Mouse (Mus musculus) kidney, postnatal 14 days (tissue): ENCODE results near the gene Gm20662.
A peak's percentile ranks its signal among the peaks of the same experiment; 100 is the strongest.

ENCODE experiments used
- DNase-seq: peaks from one replicate; pipeline ENCODE4 v3.0.0; 2022; ENCODE audit warnings: mixed read lengths

The Gm20662 gene

DNA sequence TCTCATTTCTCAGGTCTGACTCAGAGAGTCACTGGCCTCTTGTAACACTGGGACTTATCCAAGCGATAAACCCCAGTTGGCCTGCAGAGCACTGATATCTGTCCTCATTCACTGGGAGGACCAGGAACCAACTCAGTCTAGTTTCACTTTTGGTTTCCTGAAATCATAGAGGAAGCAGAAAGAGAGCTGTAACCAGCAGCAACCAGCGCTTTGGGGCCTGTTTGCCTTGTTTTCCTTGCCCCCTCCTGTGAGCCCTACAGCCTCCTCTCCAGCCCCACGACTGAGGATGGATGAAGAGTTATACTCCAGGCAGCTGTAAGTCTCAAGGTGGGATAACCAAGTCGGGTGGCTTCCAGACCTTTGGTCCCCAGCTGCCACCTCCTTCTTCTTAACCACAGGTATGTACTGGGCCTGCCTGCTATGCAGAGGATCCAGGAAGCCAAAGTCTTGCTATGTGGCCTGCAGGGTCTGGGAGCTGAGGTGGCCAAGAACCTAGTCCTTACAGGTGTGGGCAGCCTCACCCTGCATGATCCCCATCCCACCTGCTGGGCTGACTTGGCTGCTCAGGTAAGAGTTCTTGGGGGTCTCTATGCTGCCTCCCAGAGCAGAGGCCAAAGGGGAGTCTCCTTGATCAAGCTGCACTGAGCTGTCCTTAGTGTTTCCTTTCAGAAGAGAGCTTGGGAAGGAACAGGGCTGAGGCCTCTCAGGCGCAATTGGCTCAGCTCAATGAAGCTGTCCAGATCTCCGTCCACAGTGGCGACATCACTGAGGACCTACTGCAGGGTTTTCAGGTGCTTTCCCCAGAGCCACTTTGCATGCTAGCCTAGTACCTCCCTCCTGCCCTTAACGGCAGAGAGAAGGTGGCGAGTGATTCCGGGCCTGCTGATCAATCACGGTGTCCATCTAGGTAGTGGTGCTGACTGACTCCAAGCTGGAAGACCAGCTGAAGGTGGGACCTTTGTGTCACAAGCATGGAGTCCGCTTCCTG lies 20.5 kb upstream of the Gm20662 start, which contains the start of gene Uba7:
Gene Uba7 (plus strand): TSS at position 107 of the 988 bp plus-strand sequence.
- peak; percentile 44 for DNase-seq

DNA sequence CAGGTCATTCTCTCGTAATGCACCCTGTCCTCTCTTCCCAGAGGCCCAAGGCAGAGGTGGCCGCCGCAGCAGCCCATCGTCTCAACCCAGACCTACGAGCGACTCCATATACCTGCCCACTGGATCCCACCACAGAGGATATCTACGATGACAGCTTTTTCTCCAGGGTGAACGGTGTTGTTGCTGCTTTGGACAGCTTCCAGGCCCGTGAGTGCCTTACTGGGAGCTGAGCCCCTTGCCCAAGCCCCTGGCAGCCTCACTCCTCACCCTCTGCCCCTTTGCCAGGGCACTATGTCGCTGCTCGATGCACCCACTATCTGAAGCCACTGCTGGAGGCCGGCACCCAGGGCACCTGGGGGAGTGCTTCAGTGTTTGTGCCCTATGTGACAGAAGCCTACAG lies 17.3 kb upstream of the Gm20662 start:
- no peak for DNase-seq

DNA sequence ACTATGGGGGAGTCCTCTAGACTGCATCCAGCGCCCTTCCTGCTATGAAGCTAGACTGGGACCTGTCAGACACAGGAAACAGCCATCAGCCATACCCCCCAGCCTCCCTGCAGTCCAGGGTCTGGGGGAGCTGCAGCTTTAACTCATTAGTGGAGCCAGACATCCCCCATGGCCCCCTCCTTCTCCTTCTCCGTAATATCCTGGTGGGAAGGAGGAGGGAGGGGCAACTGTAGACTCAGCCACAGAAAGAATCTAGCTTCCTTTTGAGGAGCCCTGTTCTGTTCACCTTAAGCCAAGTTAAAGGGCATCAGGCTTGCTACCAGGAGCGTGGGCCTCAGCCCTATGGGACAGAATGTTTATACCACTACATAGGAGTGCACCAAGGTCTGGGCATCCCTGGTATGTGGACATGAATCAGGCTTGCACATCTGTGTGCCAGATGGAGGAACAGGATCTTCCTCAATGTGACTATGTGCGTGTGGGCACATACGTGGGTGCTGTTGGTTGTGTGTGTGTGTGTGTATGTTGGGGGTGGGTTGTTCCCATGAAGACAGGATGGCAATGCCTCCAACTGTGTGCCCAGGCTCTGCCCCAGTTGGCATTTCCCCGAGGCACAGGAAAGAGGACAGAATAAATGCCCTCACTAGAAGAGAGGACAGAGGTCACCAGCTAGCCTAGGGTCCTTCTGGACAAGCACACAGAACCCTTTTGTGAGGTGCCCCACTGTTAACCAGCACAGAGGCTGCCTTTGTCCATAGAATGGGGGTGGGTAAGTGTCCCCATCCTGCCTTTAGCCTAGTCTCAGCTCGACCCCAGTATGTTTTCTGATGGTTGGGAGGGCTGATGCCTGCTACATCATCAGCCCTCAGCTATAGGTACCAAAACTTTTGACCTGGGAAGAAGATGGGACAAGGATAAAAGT lies 14.2 kb upstream of the Gm20662 start:
- peak; percentile 73 for DNase-seq

DNA sequence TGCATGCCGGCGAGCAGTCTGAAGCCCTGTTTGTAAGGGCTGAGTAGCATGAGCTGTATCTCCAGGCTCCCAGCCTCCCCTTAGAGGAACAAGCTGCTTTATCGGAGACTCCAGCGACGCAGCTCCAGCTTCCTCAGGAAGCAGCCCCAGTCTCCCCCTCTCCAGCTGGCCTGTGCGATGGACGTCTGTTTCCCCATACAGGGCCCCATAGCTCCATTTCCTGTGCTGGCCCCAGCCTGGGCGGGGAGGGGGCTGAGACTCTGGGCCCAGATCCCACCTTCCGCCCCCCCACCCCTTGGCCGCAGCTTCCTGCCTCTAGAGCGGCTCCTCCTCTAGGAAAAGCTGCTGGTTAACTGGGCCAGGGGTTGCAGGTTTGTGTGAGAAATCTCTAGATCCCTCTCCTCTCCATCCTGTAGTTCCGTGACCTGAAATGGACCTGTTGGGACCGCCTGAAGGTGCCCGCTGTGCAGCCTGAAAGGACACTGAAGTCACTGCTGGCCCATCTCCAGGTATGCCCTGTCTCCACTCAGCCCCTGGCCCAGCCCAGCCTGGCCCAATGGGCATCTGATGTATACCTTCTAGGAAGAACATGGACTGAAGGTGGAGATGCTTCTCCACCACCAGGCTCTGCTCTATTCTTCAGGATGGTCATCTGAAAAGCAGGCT lies 13.3 kb upstream of the Gm20662 start, which contains the start of gene Gm20661:
Gene Gm20661 (plus strand): TSS at position 378 of the 666 bp plus-strand sequence.
- peak; percentile 90 for DNase-seq

DNA sequence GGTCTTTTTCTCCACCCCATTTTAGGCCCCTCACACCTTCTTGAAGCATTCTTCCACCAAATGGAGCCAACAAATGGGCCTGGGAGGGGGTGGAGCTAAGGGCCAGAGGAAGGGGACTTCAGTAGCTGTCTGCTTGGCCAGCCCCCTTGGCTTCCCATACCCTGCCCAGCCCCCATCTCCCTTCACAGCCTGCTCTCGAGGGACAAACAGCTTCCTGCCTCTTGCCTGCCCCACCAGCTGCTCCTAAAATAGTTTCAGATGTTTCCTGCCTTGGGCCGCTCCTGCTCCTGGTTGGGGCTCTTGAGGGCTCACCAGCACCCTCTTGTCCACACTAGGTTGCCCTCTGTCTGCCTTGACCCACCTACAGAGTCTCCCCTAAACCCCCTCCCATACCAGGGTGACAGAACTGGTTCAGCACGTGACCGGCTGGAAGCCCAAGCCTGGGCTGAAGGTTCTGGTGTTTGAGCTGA lies 12.7 kb upstream of the Gm20662 start:
- DNase-seq, result peak; percentile 93

DNA sequence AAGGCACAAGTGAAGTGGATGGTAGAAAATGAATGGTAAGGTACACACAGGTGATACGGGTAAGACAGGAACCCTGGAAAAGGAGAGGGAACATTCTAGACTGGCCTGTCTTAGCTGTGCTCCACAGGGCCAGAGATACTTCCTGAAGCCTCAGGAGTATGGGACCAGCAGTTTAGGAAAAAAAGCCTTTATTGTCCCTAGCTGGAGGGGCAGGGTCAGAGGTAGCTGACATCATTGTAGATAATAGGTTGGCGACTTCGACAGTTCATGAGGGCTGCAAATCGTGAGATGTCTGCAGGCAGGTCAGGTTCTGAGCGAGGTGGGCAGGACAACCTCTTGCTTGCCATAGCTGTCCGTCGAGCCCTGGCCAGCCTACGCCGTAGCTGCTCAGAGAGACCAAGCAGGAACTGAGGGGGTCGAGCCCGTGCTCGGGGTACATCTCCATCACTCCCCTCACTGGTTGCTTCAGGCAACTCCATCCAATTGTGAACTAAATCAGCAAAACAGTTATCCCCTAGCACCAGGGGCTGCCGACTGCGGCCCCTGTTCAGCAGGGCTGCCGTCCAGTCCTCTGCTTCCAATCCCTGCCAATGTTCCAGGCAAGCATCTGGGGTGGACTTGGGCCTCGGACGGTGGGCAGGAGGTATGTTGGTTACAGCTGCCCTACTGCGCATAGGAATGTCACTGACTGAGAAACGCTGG lies 11.9 kb upstream of the Gm20662 start:
- DNase-seq, result peak; percentile 33

DNA sequence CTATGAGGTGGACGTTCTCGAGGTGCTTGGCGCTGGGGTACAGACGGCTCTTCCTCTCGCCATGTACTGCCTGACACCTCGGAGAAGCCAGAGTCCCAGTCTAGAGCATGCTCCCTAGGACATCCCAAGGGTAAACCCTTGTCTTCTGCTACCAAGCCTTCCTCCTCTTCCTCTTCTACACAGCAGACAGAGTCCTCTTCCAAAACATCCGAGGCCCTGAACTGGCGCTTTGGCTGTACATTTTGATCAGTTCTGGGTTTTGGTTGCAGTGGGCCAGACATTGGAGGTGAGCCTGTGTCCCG lies 11.4 kb upstream of the Gm20662 start:
- peak; percentile 17 for DNase-seq

DNA sequence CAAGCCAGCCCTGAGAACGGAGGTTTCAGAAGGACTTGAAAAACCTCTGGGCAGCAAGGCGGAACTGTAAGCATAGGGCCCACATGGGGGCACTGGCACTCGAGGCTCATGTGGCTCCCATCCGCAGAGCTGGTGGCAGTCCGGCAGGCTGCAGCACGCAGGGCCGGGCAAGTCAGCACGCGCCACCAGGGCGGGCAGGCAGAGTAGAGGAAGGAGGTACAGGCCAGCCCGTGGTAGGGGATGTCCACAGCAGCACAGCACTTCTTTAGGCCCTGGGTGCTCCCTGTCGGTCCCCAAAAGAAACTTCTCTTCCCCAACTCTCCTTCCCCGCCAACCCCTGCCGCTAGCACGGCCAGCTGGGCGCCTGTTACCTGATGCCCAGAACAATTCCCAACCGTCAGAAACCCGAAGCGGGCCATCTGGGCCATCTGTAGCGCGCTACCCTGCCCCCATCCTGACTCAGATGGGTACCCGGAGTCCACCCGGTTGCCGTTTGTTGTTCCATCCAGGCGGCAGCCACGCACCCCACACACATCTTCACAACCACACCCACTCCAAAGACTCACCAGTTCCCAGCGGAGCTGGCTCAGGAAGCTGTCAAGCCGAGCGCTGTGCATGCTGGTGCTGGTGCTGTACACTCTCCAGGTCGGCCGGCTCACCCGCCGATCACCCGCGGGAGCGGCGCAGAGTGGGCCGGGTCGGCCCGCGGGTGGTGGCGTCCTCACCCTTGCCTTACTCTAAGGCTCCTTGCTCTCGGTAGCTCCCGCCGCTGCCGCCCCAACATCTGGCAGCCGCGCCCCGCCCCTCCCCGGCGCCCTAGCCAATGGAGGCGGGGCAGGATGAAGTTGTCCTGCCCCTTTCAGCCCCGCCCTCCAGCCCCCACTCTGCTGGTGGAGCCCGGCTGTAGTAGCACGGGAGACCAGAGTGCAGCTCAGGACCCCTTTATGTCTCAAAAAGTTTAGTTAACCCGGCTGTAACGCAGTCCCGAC lies 10.7 kb upstream of the Gm20662 start, which contains the start of gene Inka1:
Gene Inka1 (minus strand): TSS at position 749 of the 989 bp plus-strand sequence.
- DNase-seq, result peak; percentile 94

DNA sequence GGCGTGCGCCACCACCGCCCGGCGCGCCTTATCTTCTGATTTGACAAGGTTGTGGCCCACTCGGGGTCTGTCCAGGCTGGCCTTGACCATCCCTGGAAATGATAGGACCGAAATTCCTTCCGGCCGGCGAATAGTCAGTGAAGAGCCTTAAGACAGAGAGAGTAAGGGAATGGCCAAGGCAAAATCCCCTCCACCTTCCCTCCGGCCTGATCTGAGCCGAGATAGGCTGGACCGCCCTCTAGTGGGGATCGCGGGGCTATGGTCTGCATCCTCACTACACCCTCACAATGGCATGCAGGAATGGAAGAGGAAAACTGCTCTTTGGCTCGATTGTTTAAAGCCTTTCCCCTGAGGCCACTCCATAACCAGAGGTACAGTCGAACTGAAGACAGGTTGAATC lies 9.8 kb upstream of the Gm20662 start:
- DNase-seq, result peak; percentile 87

DNA sequence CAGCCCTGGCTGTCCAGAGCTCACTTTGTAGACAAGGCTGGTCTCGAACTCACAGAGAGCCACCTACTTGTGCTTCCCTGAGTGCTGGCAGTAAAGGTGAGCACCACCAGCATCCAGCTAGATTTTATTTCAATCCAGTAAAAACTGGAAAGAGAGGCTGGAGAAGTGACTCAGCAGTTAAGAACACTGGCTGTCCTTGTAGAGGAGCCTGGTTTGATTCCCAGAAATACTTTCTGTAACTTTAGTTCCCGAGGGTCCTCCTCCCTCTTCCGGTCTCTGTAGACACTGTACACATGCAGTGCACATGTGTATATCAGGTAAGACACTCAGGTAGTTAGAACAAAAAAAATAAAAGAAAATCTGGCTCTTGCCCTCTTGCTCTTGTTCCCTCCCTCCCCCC lies 8.2 kb upstream of the Gm20662 start:
- no peak for DNase-seq

DNA sequence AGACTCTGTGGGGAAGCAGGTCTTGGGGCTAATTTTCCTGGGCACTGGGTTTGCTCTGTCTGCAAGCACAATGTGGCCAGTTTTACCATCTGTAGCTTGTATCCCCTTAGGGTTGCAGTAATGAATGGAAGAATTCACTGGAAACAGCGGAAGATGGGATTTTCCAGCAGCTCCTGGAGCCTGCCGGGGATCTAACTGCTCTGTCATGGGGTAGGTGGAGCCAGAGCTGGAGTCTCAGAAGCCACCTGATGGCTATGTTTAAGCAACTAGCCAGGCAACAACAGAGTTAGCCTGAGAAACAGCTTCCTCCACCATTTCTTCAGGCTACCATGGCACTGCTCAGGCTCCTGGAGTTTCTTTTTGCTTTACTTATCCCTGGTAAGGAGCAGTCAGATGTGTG lies 4.0 kb upstream of the Gm20662 start, which contains the start of gene Cdhr4:
Gene Cdhr4 (plus strand): TSS at position 301 of the 400 bp plus-strand sequence.
- no peak for DNase-seq

DNA sequence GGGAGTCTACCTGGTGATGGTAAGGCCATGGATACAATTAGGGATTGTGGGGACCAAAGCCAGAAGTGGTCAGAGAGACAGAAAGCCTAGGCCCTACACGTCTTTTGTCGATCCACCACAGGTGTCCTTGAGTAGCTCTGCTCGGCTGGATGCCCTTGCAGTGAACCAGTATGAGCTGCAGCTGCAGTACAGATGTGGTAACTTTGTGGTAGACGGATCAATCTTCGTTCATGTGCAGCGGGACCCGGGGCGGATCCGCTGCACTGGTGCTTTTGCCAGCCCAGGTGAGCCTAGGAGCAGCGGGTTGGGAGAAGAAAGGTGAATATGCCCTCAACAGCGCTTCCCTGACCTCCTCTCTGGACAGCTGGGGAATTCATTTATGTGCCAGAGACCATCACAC lies 3.1 kb upstream of the Gm20662 start:
- DNase-seq, result no peak

DNA sequence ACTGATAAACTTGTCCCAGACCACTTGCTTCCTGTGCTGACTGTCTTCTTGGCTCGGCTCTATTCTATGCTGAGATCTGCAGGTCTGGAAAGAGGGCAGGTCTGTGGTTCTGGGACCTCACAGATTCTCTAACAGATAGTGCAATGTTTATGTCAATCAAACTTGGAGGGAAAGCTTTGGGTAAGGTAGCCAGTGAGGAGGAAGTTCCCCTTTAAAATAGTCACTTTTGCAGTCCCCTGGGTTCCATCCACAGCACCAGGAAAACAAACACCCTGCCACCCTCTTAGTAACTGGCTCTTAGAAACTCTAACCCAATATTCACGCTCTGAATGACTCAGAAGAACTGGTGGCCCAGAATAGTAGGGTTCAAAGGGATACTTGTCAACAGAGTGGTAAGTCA lies 1.7 kb upstream of the Gm20662 start:
- no peak for DNase-seq

DNA sequence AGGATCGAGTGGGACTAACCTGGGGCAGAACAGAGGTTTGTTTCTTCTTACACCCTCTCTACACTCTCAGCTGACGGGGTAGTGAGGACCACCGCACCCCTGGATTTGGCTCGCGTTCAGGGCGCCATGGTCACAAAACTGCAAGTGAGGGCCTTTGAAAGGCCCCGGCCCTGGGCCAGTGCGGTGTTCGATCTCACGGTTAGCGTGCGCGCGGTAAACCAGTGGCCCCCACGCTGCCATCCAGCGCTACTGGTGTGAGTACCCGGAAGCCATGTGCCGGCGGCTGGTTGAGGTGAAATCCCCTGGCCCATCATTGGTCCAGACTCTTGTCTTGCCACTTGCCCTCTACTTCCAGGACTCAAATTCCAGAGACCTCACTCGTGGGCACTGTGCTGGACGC lies 636 bp upstream of the Gm20662 start:
- DNase-seq, result no peak

DNA sequence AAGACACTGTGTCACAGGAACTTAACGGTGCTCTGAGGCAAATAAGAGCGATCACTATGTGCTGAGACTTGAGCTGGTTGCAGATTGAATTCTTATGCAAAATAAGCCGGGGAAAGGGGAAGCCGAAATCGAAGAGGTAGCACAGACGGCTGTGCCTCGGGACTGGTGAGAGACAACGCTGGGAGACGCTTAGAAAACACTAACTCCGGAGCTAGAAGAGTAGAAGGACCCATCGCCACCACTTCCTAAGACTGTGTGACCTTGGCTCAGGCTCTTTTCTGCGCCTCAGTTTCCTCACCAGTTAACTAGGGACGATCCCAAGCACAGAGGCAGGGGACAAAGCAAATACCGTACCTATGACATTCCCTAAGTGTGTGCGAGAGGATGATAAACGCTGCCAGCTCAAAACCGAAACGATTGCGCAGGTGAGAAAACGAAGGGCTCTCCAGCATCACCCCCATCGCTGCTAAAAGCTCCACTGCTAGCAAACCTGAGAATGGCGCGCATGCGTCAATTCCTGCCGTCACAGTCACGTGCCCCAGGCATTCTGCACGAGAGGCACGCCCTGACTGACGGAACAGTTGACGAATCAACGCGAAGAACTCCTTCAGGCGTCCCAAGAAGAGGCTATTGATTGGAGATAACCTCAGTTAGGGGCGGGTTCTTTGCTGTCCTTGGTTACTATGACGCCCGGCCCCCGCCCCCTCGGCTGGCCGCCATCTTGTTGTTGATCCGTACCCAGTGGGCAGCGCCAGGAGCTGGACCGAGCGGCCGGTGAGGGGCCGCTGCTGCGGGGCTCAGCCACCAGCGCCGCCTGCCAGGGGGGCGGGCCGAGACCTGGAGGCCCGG lies 6.0 kb downstream of the Gm20662 start, which contains the start of gene Ip6k1:
Gene Ip6k1 (plus strand): TSS at position 580 of the 849 bp plus-strand sequence.
- peak; percentile 100 for DNase-seq

DNA sequence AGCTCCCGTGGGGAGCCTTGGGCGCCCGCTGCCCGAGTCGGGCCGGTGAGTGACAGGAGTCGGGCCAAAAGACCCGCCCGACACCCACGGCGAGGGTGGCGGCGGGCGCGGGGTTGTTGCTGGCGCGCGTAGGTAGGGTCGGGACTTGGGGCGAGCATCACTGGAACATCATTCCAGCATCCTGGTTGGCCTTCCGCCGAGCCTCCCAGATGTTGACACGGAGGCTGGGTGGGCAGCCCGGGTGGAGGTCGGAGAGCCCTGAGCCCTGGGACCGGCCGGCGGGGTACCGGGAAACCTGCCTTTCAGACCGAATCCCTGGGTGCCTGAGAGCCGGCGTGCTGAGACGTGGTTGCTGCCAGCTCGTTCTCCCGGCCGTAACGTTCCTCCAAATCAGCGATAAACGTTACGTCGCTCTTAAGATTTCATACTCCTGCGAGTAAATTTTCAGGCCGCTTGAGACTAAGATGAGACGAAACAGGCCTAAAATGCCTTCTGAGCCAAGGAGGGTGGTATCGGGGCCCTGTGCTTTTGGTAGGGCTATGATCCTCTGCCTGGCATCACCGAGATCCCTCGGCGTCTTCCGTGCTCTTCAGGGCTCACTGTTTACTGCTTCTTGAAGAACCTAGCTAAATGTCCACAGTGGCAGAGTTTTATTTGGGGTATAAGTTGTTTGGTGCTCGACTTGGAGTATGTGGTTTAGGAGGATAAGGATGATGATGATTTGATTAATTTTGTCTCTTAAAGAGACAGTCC lies 6.8 kb downstream of the Gm20662 start:
- no peak for DNase-seq

DNA sequence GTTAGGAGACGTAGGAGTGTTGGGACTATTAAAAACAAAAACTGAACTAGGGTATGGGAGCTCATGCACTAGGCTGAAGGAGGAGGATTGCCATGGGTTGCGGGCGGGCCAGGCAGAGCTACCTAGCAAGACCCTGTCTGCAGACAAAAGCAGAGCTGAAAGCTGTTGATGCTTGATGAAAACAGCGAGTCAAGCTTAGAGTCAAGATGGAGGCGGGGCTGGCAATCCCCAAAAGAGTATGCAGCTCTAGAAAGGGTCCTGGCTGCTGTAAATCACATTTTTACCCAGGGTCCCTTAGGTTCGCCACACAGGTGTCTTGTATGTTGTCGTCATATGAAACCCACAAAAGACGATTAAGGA lies 7.4 kb downstream of the Gm20662 start:
- peak; percentile 14 for DNase-seq

DNA sequence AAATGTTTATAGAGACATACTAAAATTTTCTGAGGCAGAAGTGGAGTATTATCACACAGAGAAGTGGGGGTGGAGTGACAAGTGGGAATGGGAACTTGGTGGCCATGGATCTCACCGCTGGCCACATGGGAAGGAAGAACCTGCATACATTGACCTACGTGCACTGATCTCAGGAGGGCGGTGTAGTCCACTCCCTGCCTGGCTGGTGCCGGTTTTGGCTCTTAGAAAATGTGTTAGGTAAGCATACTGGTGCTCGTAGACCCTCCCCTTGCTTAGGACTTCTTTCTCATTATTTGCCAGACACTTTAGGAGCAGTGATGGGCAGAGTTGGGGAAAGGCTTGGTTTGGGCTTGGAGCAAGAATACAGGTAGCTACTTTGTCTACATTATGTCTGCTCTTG lies 11.9 kb downstream of the Gm20662 start:
- peak; percentile 9 for DNase-seq

DNA sequence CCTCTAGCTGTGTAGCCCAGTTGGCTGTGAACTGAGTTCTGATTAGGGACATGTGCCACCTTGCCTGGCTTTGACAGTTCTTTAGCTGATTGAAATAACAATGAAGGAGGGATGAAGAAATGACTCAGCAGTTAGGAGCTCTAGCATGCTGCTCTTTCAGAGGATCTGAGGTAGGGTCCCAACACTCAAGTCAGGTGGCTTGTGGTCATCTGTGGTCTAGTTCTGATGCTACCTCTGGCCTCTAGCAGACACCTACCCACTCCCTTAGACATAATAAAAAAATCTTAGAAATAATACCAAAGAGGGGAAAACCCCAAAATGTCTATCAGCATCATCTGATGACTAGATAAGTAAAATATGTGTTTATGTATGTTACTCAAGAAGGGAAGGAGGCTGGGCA lies 14.2 kb downstream of the Gm20662 start:
- DNase-seq, result no peak
